Mouse (Mus musculus) E14TG2a.4 (cell line): ENCODE measurements around the gene Mthfr.

ENCODE experiments used
- H3K27me3 ChIP-seq: 2 replicates; pipeline ENCODE4 v1.6.1; 2014; ENCODE audit warnings: low read length, control low read depth; ENCODE audit not compliant: insufficient read depth
- H3K36me3 ChIP-seq: 2 replicates; pipeline ENCODE4 v1.6.1; 2014; ENCODE audit warnings: low read length, control low read depth; ENCODE audit not compliant: insufficient read depth
- H3K4me1 ChIP-seq: replicated peaks from 2 replicates; pipeline ENCODE4 v1.6.1; 2014; ENCODE audit warnings: low read depth, low read length, control low read depth
- H3K4me3 ChIP-seq: replicated peaks from 2 replicates; pipeline ENCODE4 v1.5.1; 2014; ENCODE audit warnings: mild to moderate bottlenecking, low read length
- H3K9me3 ChIP-seq: 2 replicates; pipeline ENCODE4 v1.6.1; 2014; ENCODE audit warnings: low read length, control low read depth
- CTCF ChIP-seq: conservative IDR thresholded peaks from 2 replicates; pipeline ENCODE4 v1.5.1; 2014; ENCODE audit warnings: low read length
- NANOG ChIP-seq: IDR thresholded peaks from 2 replicates; pipeline ENCODE4 v1.6.1; 2014; ENCODE audit warnings: borderline replicate concordance, low read length, mixed read lengths
- POU5F1 ChIP-seq: IDR thresholded peaks from 2 replicates; pipeline ENCODE4 v1.6.1; 2014; ENCODE audit warnings: low read length, borderline replicate concordance

The Mthfr gene

DNA sequence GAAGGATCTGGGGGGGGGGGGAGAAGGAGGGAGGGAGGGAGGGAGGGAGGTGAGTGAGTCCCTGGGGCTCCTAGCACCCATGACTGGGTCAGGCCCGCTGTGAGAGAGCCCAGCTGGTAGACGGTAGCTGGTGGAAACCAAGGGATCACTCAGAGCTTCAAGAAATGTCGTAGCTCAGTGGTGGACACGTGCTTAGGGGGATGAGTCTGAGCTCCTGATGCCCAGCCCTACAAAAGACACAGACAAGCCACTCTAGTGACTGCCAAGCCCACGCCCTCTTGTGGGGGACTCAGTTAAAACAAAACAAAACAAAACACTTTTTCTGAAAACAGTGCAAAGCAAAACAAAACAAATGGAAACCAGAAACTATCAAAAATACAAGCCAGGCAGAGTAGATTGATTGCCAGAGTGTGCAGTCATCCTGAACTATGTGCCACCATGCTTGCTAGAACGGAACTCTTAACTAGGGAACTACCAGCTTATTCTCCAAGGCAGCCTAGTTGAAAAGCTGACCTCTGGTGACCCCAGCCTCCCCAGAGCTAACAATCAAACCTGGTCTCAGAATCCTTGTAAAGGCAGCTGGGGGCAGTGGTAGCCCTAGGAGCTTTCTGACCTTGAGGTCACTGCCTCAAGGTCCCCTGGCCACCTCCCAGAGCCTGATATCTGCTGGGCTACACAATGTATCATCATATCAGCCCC is 27.0 kb downstream of the Mthfr start:
- peaks cover 51% of the 10 kb centered on the region for H3K4me1 ChIP-seq
- no peaks in the 10 kb centered on the region for H3K36me3 ChIP-seq
- 0 out of 2 replicates have a peak overlapping the region, but pooled peaks have one; percentile 13 for H3K4me3 ChIP-seq
- H3K27me3 ChIP-seq, result peaks cover 36% of the 10 kb centered on the region
- H3K9me3 ChIP-seq, result no peaks in the 10 kb centered on the region
- no peak for TF ChIP-seq POU5F1
- no peak for TF ChIP-seq CTCF
- TF ChIP-seq NANOG, result no peak

DNA sequence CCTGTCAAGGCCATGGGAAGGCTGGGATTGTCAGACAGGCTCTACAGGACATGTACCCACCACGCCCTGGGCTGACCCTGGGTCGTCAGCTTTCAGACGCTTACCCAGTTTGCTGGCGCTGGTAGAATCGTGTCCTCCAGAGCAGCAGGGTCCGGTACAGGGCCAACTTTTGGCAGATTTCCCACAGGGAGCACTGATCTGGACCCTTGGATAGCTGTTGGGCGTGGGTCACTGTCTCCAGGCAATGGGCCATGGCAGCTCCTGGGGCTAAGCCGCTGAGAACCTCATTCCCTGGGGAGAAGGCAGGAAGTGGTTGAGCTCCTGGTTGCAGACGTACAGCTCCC is 27.5 kb downstream of the Mthfr start:
- Histone ChIP-seq H3K4me3 (0 out of 2 replicates have a peak overlapping the region, but pooled peaks have one; percentile 13), H3K36me3 (no peaks in the 10 kb centered on the region), H3K9me3 (no peaks in the 10 kb centered on the region), H3K4me1 (peaks cover 47% of the 10 kb centered on the region), H3K27me3 (peaks cover 33% of the 10 kb centered on the region)
- TF ChIP-seq CTCF (no peak), NANOG (no peak), POU5F1 (no peak)

DNA sequence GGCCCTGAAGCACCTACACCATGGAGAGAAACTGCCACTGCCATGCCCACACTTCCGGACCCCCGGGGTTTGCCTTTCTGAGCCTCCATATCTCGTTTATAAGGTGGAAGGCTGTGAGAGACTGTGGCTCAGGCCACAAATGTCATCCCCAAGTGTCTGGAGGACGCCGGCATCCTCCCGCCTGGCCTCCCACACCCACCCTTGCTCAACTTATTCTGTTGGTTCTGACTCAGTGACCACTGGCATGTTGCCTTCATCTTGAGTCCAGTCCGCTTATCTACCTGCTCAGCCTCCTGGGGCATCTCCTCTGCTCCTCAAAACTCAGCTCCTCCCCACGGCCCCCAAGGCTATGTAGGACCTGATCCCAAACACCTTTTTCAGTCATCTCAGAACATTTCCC is 28.5 kb downstream of the Mthfr start:
- TF ChIP-seq NANOG (no peak), POU5F1 (no peak), CTCF (no peak)
- H3K9me3 ChIP-seq, result no peaks in the 10 kb centered on the region

DNA sequence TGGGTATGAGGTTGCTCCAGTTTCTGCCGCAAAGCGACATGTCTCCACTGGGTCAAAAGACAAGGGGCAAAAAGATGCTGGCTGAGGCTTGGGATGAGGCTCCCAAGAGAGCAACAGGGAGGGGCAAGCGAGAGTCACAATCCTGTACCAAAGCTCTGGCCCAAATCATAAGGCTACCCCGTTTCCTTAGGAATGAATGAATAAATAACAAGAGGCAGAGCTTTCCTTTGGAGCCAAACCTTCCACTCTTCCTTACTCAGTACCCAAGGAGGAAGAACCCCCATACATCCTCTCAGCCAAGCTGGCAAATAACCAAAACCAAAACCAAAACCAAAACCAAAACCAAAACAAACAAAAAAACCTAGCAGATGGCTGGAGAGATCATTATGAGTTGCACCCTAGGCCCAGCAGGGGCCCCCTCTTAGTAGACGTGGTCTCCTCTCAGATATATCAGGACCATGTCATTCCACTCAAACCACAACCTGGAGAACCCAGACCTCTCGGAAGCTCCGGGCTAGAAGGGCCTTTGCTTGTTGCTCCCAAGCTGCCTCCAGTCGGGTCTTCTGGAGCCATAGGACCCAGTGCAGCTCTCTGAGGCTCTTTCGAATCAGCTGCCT is 30.8 kb downstream of the Mthfr start:
- no peaks in the 10 kb centered on the region for H3K36me3 ChIP-seq
- H3K4me3 ChIP-seq, result no peak overlapping the region
- H3K9me3 ChIP-seq, result no peaks in the 10 kb centered on the region
- peaks cover 47% of the 10 kb centered on the region for H3K4me1 ChIP-seq
- H3K27me3 ChIP-seq, result peaks cover 37% of the 10 kb centered on the region
- no peak for TF ChIP-seq NANOG
- TF ChIP-seq CTCF, result no peak
- no peak for TF ChIP-seq POU5F1

More for the DNA sequence above, 28.5 kb downstream of the Mthfr start:
- Histone ChIP-seq H3K36me3 (no peaks in the 10 kb centered on the region), H3K4me3 (no peak overlapping the region), H3K27me3 (peaks cover 37% of the 10 kb centered on the region), H3K4me1 (peaks cover 47% of the 10 kb centered on the region)

DNA sequence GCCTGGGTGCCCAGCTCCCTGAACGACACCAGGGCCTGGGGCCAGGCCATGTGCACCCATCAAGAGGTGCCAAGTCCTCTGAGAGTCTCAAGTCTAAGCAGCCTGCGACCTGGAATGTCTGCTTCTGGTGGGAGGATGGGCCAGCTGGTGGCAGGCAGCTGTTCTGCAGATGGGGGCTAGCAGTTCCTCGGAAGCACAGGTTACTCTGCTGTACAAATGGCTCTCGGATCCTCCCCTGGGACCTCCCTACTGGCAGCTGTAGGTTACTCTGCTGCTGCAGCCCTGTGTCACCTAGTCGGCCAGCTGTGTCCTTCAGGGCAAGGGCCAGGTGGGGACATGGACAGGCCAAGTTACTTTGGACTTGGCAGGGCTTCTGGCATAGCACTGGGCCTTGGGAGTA is 32.6 kb downstream of the Mthfr start:
- TF ChIP-seq CTCF, result no peak
- no peak overlapping the region for H3K4me3 ChIP-seq
- H3K9me3 ChIP-seq, result no peaks in the 10 kb centered on the region
- H3K4me1 ChIP-seq, result peaks cover 47% of the 10 kb centered on the region
- H3K36me3 ChIP-seq, result no peaks in the 10 kb centered on the region
- peaks cover 37% of the 10 kb centered on the region for H3K27me3 ChIP-seq

DNA sequence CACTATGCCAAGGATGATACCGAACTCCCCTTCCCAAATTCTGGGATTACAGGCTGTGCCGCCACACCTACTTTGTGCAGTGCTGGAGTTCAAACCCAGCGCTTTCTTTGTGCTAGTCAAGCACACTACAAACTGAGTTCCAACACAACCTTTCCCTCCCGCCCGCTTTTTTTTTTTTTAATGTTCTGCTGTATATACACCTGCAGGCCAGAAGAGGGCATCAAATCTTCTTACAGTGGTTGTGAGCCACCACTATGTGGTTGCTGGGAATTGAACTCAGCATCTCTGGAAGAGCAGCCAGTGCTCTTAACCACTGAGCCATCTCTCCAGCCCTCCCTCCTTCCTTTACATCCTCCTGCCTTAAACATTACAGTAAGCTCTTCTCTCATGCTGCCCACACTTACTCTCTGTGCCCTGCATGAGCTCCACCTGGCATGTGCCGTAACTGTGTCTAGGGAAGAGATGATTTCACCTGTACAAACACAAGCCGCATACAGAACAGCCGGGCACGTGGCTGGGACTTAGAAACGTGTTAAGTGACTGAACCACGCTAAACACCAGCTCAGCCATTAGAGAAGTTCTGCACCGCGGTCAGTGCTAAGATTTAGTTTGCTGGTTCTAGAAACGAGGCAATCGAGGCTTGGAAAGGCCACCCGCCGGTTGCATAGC is 35.8 kb downstream of the Mthfr start:
- H3K9me3 ChIP-seq, result no peaks in the 10 kb centered on the region
- TF ChIP-seq POU5F1 (no peak), CTCF (peak; percentile 39)
- peaks cover 18% of the 10 kb centered on the region for H3K27me3 ChIP-seq

DNA sequence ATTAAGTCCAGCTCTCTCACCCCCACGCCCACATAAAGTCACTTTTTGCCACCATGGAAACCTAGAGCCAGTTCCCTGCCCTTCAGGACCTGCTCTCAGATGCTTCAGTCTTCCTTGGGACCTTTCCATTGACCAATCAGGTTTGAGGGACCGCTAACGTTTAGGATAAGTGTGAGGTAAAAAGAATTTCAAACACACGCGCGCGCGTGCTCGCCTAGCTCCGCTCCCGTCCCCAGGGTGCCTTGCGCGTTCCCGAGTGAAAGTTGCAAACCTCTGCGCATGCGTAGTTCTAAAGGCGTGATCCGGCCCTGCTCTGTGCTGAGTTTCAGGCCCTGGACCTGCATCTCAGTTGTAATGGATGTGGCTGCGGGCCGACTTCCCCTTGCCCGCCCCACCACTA is 36.4 kb downstream of the Mthfr start:
- Histone ChIP-seq H3K4me1 (peaks cover 67% of the 10 kb centered on the region), H3K36me3 (peaks cover 20% of the 10 kb centered on the region), H3K9me3 (no peaks in the 10 kb centered on the region), H3K27me3 (peaks cover 13% of the 10 kb centered on the region), H3K4me3 (peak overlapping the region; percentile 72)
- TF ChIP-seq CTCF (no peak), NANOG (no peak)

More for the DNA sequence above, 35.8 kb downstream of the Mthfr start:
- peaks cover 61% of the 10 kb centered on the region for H3K4me1 ChIP-seq
- H3K36me3 ChIP-seq, result peaks cover 14% of the 10 kb centered on the region
- peak overlapping the region; percentile 72 for H3K4me3 ChIP-seq

DNA sequence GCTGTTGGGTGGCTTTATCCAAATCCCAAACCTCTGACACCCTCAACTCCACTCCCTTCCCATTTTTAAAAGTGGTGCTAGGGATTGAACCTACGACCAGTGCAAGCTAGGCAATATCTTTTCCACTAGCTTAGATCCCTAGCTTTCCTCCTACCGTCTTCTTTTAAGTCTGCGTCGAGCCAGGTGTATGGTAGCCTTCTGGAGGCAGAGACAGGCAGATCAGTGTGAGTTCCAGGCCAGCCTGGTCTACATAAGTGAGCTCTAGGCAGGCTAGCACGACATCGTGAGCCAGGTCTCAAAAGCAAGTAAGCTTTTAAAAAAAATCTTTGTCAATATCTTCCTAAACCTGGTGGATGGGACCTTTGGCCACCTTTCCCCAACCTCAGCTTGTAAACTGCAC is 37.0 kb downstream of the Mthfr start:
- H3K4me3 ChIP-seq, result no peak overlapping the region
- peaks cover 26% of the 10 kb centered on the region for H3K36me3 ChIP-seq
- H3K9me3 ChIP-seq, result no peaks in the 10 kb centered on the region
- H3K27me3 ChIP-seq, result peaks cover 8% of the 10 kb centered on the region; the same call in 1 of the 2 replicates
- H3K4me1 ChIP-seq, result peaks cover 67% of the 10 kb centered on the region
- no peak for TF ChIP-seq CTCF
- TF ChIP-seq POU5F1, result no peak
- TF ChIP-seq NANOG, result no peak

DNA sequence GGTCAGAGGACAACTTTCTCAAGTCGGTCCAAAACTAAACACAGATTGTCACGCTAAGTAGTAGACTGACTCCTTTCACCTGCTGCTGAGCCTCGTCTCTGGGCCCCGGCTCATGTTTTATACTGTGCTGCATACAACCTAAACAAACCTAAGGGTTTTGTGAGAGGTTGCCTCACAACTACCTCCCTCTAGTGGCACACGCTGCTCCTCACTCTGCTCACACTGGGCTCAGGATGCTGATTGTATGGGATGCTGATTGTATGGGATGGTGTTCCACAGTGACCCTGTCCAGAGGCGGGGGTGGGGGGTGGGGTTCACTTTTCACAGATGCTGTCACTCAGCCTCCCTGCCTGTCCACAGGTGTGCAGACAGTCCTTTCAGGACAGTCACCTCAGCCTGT is 40.3 kb downstream of the Mthfr start:
- H3K27me3 ChIP-seq, result no peaks in the 10 kb centered on the region
- H3K36me3 ChIP-seq, result peaks cover 53% of the 10 kb centered on the region
- TF ChIP-seq POU5F1 (no peak), CTCF (no peak), NANOG (no peak)
- no peak overlapping the region for H3K4me3 ChIP-seq
- H3K4me1 ChIP-seq, result peaks cover 89% of the 10 kb centered on the region
- H3K9me3 ChIP-seq, result no peaks in the 10 kb centered on the region
